Mouse (Mus musculus) adrenal gland, adult 8-10 months (tissue): ENCODE measurements around the gene Gpr27. TPM values are rescaled to one million over a fixed set of nuclear protein-coding genes. Genes with fewer than 3 reads are reported as not detected.

Source experiments
- DNase-seq: peaks from one replicate; pipeline ENCODE4 v3.0.0; 2022
- total RNA-seq, 4 experiments: library from RNA; stranded (reverse); gene quantifications; 2 replicates each; pipeline ENCODE4 v1.2.4; 2022

The Gpr27 gene
- total RNA-seq, 4 experiments from 2014 or later = 2.8 to 4.9 (median 3.8) TPM

- no peak for DNase-seq
These were observed 15.2 kb upstream of the Gpr27 start for GRCm38 (mm10) chr6:99677325-99677724.

GRCm38 (mm10) chr6:99678108-99678507 lies 14.4 kb upstream of the Gpr27 start:
- no peak for DNase-seq

- no peak for DNase-seq
These were observed 8.5 kb upstream of the Gpr27 start for GRCm38 (mm10) chr6:99683974-99684373.

DNA sequence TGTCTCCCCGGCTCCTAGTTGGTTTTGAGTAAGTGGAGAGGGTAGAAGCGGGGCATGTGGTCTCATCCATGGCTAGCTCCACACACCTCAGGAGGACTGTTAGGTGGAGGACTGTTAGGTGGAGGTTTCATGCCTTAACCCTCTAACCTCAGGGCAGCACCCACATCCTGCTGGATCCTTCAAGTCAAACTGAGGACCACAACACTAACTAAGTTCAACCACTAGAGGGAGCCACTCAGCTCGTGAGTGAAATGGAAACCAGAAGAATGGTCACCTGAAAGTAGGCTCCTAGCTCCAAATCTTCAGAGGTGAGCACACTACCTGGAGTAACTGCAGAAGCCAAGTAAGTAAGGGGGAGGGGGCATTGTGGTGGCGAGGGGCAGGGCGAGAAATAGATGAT lies 7.6 kb upstream of the Gpr27 start:
- DNase-seq = no peak

- no peak for DNase-seq
These were observed 4.0 kb upstream of the Gpr27 start for GRCm38 (mm10) chr6:99688513-99688912.

DNA sequence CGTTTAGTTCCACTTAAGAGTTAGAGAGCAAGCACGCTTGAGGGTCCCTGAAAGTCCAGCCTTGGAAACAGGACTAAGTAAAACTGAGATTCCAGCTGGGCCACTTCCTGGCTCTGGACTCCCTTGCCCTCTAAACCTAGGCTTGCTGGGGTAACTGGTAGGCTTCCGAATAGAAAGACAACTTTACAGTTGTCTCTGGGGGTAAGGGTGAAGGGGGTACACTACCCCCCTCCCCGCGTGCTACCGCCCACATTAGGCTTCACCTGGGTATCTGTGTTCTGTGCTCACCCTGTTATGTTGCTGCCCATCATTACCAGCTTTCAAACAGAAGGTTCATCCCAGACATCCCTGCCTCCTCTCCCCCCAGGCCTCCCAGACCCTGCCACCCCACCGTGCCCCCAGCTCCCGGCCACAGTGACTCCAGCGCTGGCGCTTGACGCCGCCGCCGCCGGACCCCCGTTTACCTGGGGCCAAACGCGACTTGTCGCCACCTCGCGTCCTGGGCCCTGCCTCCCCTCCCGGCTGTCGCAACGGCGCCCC lies 743 bp upstream of the Gpr27 start:
- DNase-seq = no peak

DNA sequence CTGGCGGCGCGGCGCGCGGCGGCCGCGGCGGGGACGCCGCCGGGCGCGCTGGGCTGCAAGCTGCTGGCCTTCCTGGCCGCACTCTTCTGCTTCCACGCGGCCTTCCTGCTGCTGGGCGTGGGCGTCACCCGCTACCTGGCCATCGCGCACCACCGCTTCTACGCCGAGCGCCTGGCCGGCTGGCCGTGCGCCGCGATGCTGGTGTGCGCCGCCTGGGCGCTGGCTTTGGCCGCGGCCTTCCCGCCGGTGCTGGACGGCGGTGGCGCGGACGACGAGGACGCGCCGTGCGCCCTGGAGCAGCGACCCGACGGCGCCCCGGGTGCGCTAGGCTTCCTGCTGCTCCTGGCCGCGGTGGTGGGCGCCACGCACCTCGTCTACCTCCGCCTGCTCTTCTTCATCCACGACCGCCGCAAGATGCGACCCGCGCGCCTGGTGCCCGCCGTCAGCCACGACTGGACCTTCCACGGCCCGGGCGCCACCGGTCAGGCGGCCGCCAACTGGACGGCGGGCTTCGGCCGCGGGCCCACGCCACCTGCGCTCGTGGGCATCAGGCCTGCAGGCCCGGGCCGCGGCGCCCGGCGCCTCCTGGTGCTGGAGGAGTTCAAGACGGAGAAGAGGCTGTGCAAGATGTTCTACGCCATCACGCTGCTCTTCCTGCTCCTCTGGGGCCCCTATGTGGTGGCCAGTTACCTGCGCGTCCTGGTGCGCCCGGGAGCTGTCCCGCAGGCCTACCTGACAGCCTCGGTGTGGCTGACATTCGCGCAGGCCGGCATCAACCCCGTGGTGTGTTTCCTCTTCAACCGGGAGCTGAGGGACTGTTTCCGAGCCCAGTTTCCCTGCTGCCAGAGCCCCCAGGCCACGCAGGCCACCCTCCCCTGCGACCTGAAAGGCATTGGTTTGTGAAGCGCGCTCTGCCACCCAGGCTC lies 700 bp downstream of the Gpr27 start:
- DNase-seq = no peak

GRCm38 (mm10) chr6:99700484-99700883 lies 8.0 kb downstream of the Gpr27 start:
- no peak for DNase-seq

DNA sequence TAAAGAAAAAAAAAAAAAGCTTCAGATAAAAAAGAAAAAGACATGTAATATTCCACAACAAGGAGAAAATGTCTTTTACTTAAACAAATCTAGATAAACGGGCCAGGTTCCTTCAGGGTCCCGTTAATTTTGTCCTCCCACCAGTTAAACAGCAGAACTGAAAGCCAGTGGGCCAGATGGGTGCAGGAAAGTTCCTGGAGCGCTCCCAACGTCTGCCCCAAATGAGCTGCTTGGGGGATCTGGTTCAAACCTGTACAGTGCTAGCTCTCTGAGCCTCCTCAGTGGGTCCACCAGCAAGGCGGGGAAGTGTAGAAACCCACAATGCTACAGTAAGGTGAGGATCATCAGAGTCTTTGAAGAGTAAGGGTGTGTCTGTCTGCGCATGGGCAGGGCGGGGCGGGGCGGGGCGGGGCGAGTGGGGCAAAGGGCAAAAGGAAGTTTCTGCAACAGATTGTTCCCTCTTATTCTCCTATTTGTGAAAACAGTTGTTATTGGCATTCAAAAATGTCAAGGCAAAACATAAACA lies 19.2 kb downstream of the Gpr27 start:
- DNase-seq = no peak

- DNase-seq = no peak
These were observed 20.8 kb downstream of the Gpr27 start for GRCm38 (mm10) chr6:99713256-99713655.

DNA sequence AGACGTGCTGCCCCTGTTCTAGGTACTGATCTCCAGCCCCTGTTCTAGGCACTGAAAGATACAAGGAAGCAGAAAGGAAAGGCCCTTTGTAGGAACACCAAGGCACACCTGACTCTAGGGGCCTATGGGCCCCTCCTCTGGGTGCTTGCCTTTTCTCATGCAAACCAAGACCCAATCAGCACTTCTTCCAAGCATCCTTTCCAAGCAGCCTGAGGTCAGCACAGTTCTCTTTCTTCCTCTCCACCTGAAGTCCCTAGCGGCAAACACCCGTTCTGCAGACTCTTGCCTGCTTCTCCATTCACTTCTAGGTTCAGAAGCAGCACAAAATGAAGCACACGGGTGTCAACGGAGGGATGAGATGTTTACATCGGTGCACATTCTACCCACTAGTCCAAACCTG lies 22.7 kb downstream of the Gpr27 start:
- DNase-seq = no peak

DNA sequence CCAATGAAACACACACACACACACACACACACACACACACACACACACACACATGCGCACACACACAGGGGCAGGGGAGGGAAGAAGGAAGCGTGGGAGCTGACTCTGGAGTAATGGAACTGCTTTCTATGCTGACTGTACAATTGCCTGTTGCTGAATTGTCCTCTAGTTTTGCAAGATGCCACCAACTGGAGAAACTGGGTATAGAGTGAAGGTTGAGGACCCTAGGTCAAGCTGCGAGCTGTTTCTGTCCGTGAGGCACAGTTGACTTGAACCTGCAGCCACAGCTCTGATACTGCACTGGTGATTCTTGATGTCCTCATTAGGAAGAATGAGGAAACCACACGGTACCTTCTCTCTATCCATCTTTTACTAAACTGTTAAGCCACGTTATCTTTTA lies 23.4 kb downstream of the Gpr27 start:
- no peak for DNase-seq

DNA sequence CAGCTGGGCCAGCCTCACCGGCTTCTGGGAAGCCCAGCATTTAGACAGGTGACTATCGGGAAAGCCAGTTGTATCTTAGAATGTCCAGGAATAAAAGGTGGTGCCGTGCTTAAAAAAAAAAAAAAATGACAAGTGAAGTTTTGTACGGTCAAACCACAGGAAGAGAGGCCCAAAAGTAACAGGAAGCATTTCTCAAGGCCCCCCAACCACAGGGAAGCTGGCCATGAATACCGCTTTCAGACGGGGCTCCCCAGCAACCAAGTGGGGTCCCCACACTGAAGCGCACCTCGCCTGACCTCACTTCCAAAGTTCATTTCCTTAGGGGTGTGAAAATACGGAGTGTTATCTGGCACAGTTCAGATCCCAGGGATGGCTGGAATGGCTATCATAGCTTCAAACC lies 28.6 kb downstream of the Gpr27 start:
- DNase-seq = no peak

DNA sequence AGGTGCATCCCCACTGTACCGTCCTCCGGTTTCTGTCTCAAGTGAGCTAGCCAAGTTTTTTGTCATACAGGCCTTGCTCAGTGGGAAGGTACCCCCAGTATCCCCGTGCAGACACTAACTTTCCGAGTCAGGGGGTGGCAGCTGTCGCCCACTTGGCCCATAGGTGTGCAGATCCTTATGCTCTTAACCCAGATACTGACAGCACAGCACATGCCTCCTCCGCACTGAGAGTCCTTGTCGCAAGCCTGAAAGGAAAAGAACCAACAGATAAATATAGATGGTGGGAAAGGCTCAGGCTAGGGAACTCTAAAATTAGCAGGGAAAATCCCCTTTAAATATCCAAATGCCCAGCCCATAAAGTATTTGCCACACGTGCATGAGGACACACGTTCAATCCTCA lies 29.9 kb downstream of the Gpr27 start:
- no peak for DNase-seq

DNA sequence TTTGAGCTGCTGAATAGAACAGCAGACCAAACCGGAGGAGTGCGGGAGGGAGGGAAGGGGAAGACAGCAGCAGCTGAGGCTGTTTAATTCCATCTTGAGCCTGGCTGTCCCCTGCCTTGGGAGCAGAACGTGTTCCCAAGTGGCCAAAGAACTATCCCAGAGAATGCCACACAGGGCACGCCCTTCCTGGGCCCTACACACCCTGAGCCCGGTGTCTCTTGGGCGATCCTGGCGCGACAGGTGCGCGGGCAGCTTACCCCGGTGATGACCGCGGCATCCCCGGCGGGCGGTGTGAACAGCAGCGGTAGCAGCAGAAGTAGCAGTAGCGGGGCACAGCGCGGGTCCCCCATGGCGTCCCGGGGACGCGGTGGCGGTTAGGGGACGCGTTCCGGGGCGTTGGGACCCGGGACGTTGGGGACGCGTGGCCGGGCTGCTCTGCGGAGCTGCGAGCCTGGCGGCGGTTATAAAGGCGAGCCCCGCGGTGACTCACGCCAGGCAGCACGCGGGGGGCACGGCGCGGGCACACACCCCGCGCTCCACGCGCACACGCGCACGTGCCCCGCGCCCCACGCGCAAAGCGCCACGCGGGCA lies 33.6 kb downstream of the Gpr27 start, which contains the start of gene Prok2:
Gene Prok2 (minus strand): TSS at position 422 of the 591 bp plus-strand sequence.
- no peak for DNase-seq

GRCm38 (mm10) chr6:99726576-99727303 lies 34.3 kb downstream of the Gpr27 start:
- DNase-seq = no peak

DNA sequence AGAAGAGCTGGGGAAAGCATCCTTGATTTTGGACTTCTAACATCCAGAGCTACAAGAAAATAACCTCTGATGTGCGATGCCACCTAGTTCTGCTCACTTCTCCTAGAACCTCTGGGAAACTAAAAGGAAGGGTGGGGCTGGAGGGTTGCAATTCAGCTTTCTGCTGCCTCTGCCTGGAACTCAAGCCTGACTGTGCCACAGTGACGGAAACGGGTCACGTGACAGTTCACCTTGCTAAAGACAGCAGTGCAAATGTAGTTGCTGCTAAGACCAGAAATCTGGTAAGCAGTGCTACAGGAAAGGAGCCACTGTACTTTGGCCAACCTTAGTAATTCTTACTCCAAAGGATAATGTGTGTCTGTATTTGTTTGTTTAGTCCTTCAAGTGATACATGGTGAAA lies 37.4 kb downstream of the Gpr27 start:
- DNase-seq = no peak

- DNase-seq = no peak
These were observed 39.4 kb downstream of the Gpr27 start for GRCm38 (mm10) chr6:99731926-99732325.

DNA sequence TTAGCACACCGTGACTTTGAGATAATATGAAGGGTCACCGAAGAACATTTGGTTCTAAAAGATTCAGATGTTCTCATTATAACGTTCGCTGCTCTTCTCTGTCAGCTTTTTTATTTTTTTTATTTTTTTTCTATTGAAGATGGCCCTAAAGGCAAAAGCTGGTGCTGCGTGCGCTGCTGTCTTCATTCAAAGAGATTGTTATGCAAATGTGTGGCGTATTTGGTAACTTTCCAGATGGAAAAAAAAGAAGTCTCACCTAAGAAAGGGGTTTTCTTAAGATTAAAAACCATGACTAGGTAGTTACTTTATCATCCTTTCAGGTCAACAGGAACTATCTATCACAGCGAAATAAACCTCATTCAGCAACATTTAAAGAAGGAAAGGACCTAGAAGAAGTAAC lies 40.2 kb downstream of the Gpr27 start:
- DNase-seq = no peak

DNA sequence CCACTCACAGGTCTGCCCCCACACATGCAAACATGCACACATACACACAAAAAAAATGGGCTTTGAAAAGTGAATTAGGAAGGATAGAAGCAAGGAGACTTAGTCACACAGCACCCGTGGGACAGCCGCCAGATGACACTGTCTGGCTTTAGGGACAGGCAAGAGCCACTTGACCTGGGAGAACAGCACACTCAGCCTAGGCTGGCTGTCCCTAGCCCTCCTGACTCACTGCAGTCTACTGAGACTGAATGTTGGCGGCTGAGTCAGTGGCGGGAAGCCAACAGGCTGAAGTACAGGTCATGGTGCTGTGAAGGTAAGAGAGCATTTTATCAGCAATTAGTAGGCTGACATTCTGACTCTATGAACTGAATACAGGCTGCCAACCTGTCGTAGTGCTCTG lies 42.2 kb downstream of the Gpr27 start:
- DNase-seq = peak; percentile 63

GRCm38 (mm10) chr6:99742866-99743265 lies 50.4 kb downstream of the Gpr27 start:
- no peak for DNase-seq
